Mouse (Mus musculus) small intestine, adult 2 months (tissue): ENCODE measurements around the gene Fbxw7.

Source experiments
- CTCF ChIP-seq: fragments of 200-500 bp; IDR thresholded peaks from 2 replicates; pipeline ENCODE4 v1.5.1; 2012; ENCODE audit warnings: low read depth, mild to moderate bottlenecking, control low read depth, inconsistent platforms, low read length, moderate library complexity, mixed read lengths; ENCODE audit not compliant: insufficient replicate concordance, insufficient read length; ENCODE audit errors: extremely low read depth
- POLR2A ChIP-seq: fragments of 200-500 bp; IDR thresholded peaks from 2 replicates; pipeline ENCODE4 v1.6.1; 2012; ENCODE audit warnings: low read depth, mild to moderate bottlenecking, control low read depth, inconsistent platforms, low read length, moderate library complexity

GRCm38 (mm10) chr3:84917903-84918679 lies 103.0 kb downstream of the Fbxw7 start:
- TF ChIP-seq POLR2A (no peak), CTCF (no peak)
